Mouse (Mus musculus): ENCODE data around the gene 1700012P22Rik. TPM values are rescaled to one million over a fixed set of nuclear protein-coding genes. Genes with fewer than 3 reads are reported as not detected.

Gene 1700012P22Rik
- total RNA-seq (2017), result not detected in 2 replicates

GRCm38 (mm10) chr4:144438672-144439071 is at the start of gene 1700012P22Rik:
TSS of gene 1700012P22Rik (minus strand) at chr4:144438772.
- no peak for ATAC-seq (replicated peaks in 1 of 2; ENCODE audit: insufficient read depth in 1 of 2, low FRiP score in 2 of 2, low TSS enrichment in 1 of 2, low read depth in 1 of 2, poor library complexity in 2 of 2, severe bottlenecking in 2 of 2)

- ATAC-seq (replicated peaks in 1 of 2; ENCODE audit: insufficient read depth in 1 of 2, low FRiP score in 2 of 2, low TSS enrichment in 1 of 2, low read depth in 1 of 2, poor library complexity in 2 of 2, severe bottlenecking in 2 of 2), result no peak
These were observed 29.5 kb upstream of the 1700012P22Rik start for GRCm38 (mm10) chr4:144468091-144468490.

GRCm38 (mm10) chr4:144465206-144465605 is 26.6 kb upstream of the 1700012P22Rik start:
- no peak for ATAC-seq (replicated peaks in 1 of 2; ENCODE audit: insufficient read depth in 1 of 2, low FRiP score in 2 of 2, low TSS enrichment in 1 of 2, low read depth in 1 of 2, poor library complexity in 2 of 2, severe bottlenecking in 2 of 2)

- no peak for ATAC-seq (replicated peaks in 1 of 2; ENCODE audit: insufficient read depth in 1 of 2, low FRiP score in 2 of 2, low TSS enrichment in 1 of 2, low read depth in 1 of 2, poor library complexity in 2 of 2, severe bottlenecking in 2 of 2)
These were observed 25.1 kb upstream of the 1700012P22Rik start, which contains the start of gene Aadacl3 for GRCm38 (mm10) chr4:144463656-144464055. TSS of gene Aadacl3 (minus strand) at chr4:144463756.

GRCm38 (mm10) chr4:144453217-144453616 is 14.6 kb upstream of the 1700012P22Rik start, which contains the start of gene Gm9944:
TSS of gene Gm9944 (minus strand) at chr4:144453317.
- ATAC-seq (replicated peaks in 1 of 2; ENCODE audit: insufficient read depth in 1 of 2, low FRiP score in 2 of 2, low TSS enrichment in 1 of 2, low read depth in 1 of 2, poor library complexity in 2 of 2, severe bottlenecking in 2 of 2), result no peak

GRCm38 (mm10) chr4:144448546-144448945 is 10.0 kb upstream of the 1700012P22Rik start:
- no peak for ATAC-seq (replicated peaks in 1 of 2; ENCODE audit: insufficient read depth in 1 of 2, low FRiP score in 2 of 2, low TSS enrichment in 1 of 2, low read depth in 1 of 2, poor library complexity in 2 of 2, severe bottlenecking in 2 of 2)

GRCm38 (mm10) chr4:144441582-144441981 is 3.0 kb upstream of the 1700012P22Rik start:
- ATAC-seq (replicated peaks in 1 of 2; ENCODE audit: insufficient read depth in 1 of 2, low FRiP score in 2 of 2, low TSS enrichment in 1 of 2, low read depth in 1 of 2, poor library complexity in 2 of 2, severe bottlenecking in 2 of 2), result no peak

- no peak for ATAC-seq (replicated peaks in 1 of 2; ENCODE audit: insufficient read depth in 1 of 2, low FRiP score in 2 of 2, low TSS enrichment in 1 of 2, low read depth in 1 of 2, poor library complexity in 2 of 2, severe bottlenecking in 2 of 2)
These were observed 2.5 kb upstream of the 1700012P22Rik start for GRCm38 (mm10) chr4:144441095-144441494.

GRCm38 (mm10) chr4:144433216-144433615 is 5.4 kb downstream of the 1700012P22Rik start:
- no peak for ATAC-seq (replicated peaks in 1 of 2; ENCODE audit: insufficient read depth in 1 of 2, low FRiP score in 2 of 2, low TSS enrichment in 1 of 2, low read depth in 1 of 2, poor library complexity in 2 of 2, severe bottlenecking in 2 of 2)

- ATAC-seq (replicated peaks in 1 of 2; ENCODE audit: insufficient read depth in 1 of 2, low FRiP score in 2 of 2, low TSS enrichment in 1 of 2, low read depth in 1 of 2, poor library complexity in 2 of 2, severe bottlenecking in 2 of 2), result no peak
These were observed 7.8 kb downstream of the 1700012P22Rik start for GRCm38 (mm10) chr4:144430723-144431122.

GRCm38 (mm10) chr4:144428868-144429267 is 9.7 kb downstream of the 1700012P22Rik start:
- no peak for ATAC-seq (replicated peaks in 1 of 2; ENCODE audit: insufficient read depth in 1 of 2, low FRiP score in 2 of 2, low TSS enrichment in 1 of 2, low read depth in 1 of 2, poor library complexity in 2 of 2, severe bottlenecking in 2 of 2)

GRCm38 (mm10) chr4:144424590-144424989 is 14.0 kb downstream of the 1700012P22Rik start:
- peak in 1 of 2 experiments; percentile 25; a peak in 1 of 4 replicates for ATAC-seq (replicated peaks in 1 of 2; ENCODE audit: insufficient read depth in 1 of 2, low FRiP score in 2 of 2, low TSS enrichment in 1 of 2, low read depth in 1 of 2, poor library complexity in 2 of 2, severe bottlenecking in 2 of 2)

GRCm38 (mm10) chr4:144420644-144421043 is 17.9 kb downstream of the 1700012P22Rik start:
- peak; percentile 54 to 58; a peak in 2 of 4 replicates for ATAC-seq (replicated peaks in 1 of 2; ENCODE audit: insufficient read depth in 1 of 2, low FRiP score in 2 of 2, low TSS enrichment in 1 of 2, low read depth in 1 of 2, poor library complexity in 2 of 2, severe bottlenecking in 2 of 2)

GRCm38 (mm10) chr4:144408290-144408689 is 30.3 kb downstream of the 1700012P22Rik start, which contains the start of gene Pramef12:
TSS of gene Pramef12 (minus strand) at chr4:144408464.
- ATAC-seq (replicated peaks in 1 of 2; ENCODE audit: insufficient read depth in 1 of 2, low FRiP score in 2 of 2, low TSS enrichment in 1 of 2, low read depth in 1 of 2, poor library complexity in 2 of 2, severe bottlenecking in 2 of 2), result no peak

GRCm38 (mm10) chr4:144406261-144406660 is 32.3 kb downstream of the 1700012P22Rik start:
- no peak for ATAC-seq (replicated peaks in 1 of 2; ENCODE audit: insufficient read depth in 1 of 2, low FRiP score in 2 of 2, low TSS enrichment in 1 of 2, low read depth in 1 of 2, poor library complexity in 2 of 2, severe bottlenecking in 2 of 2)

- peak; percentile 81 to 83 for ATAC-seq (replicated peaks in 1 of 2; ENCODE audit: insufficient read depth in 1 of 2, low FRiP score in 2 of 2, low TSS enrichment in 1 of 2, low read depth in 1 of 2, poor library complexity in 2 of 2, severe bottlenecking in 2 of 2)
These were observed 34.0 kb downstream of the 1700012P22Rik start for GRCm38 (mm10) chr4:144404456-144405086.

- ATAC-seq (replicated peaks in 1 of 2; ENCODE audit: insufficient read depth in 1 of 2, low FRiP score in 2 of 2, low TSS enrichment in 1 of 2, low read depth in 1 of 2, poor library complexity in 2 of 2, severe bottlenecking in 2 of 2), result peak; percentile 20 to 72
These were observed 35.9 kb downstream of the 1700012P22Rik start for GRCm38 (mm10) chr4:144402712-144403111.

GRCm38 (mm10) chr4:144396316-144396715 is 42.3 kb downstream of the 1700012P22Rik start:
- ATAC-seq (replicated peaks in 1 of 2; ENCODE audit: insufficient read depth in 1 of 2, low FRiP score in 2 of 2, low TSS enrichment in 1 of 2, low read depth in 1 of 2, poor library complexity in 2 of 2, severe bottlenecking in 2 of 2), result no peak

- no peak for ATAC-seq (replicated peaks in 1 of 2; ENCODE audit: insufficient read depth in 1 of 2, low FRiP score in 2 of 2, low TSS enrichment in 1 of 2, low read depth in 1 of 2, poor library complexity in 2 of 2, severe bottlenecking in 2 of 2)
These were observed 60.7 kb downstream of the 1700012P22Rik start, which contains the start of gene Pramef20 for GRCm38 (mm10) chr4:144377911-144378310. TSS of gene Pramef20 (minus strand) at chr4:144377933.

All from hematopoietic stem cell, adult 5-6 weeks (primary cell).